Mouse (Mus musculus): Measurements from ENCODE around the gene Tas2r134. TPM values are rescaled to one million over a fixed set of nuclear protein-coding genes. Genes with fewer than 3 reads are reported as not detected.

Tas2r134 gene
- polyA plus RNA-seq, 1 experiment from 2014 or later = not detected

- Histone ChIP-seq H3K4me3 (replicated peaks) (no peak overlapping the region), H3K4me1 (replicated peaks) (0 out of 2 replicates have a peak, but pooled peaks cover 3% of the 10 kb centered on the region), H3K4me2 (replicated peaks) (no peak overlapping the region), H3K27me3 (no peaks in the 10 kb centered on the region), H3K27ac (no peak overlapping the region), H3K9ac (replicated peaks) (no peak overlapping the region), H3K9me3 (no peaks in the 10 kb centered on the region), H3K36me3 (no peaks in the 10 kb centered on the region)
- WGBS = 71% methylated on average over 5 of the region's 5 CpGs
- ATAC-seq = no peak
Measured at GRCm38 (mm10) chr2:51658288-51658687, 31.0 kb downstream of the Tas2r134 start.

GRCm38 (mm10) chr2:51674321-51674720 lies 47.0 kb downstream of the Tas2r134 start:
- H3K4me3 ChIP-seq (replicated peaks) = no peak overlapping the region
- ATAC-seq = no peak
- H3K27me3 ChIP-seq = no peaks in the 10 kb centered on the region
- no peaks in the 10 kb centered on the region for H3K9me3 ChIP-seq
- H3K36me3 ChIP-seq = no peaks in the 10 kb centered on the region
- WGBS = 87% methylated on average over 2 of the region's 2 CpGs
- H3K4me2 ChIP-seq (replicated peaks) = no peak overlapping the region
- 0 out of 2 replicates have a peak, but pooled peaks cover 3% of the 10 kb centered on the region for H3K4me1 ChIP-seq (replicated peaks)
- no peak overlapping the region for H3K9ac ChIP-seq (replicated peaks)
- H3K27ac ChIP-seq = no peak overlapping the region
